Mouse (Mus musculus) hindbrain, embryonic 10.5 days (tissue): ENCODE measurements at regions not wholly inside any gene's neighbourhood (a gene's known extent, or its start where the extent isn't known, plus 50 kb on each side); places are given as distances from the start of the nearest gene placed in this dataset.
A peak's percentile ranks its signal among the peaks of the same experiment; 100 is the strongest.

Source experiments
- DNase-seq: peaks from one replicate; pipeline ENCODE4 v3.0.0-alpha.2; 2017; ENCODE audit warnings: low spot score
- H3K27ac ChIP-seq: fragments of 300-500 bp; sonication (generic); 2 replicates; pipeline ENCODE4 v1.5.1; 2016; ENCODE audit warnings: mild to moderate bottlenecking, moderate library complexity
- H3K27me3 ChIP-seq: fragments of 300-500 bp; sonication (generic); 2 replicates; pipeline ENCODE4 v1.6.1; 2016; ENCODE audit warnings: mild to moderate bottlenecking; ENCODE audit not compliant: poor library complexity, insufficient read depth, severe bottlenecking
- H3K36me3 ChIP-seq: fragments of 300-500 bp; sonication (generic); 2 replicates; pipeline ENCODE4 v1.6.1; 2016; ENCODE audit warnings: mild to moderate bottlenecking, moderate library complexity
- H3K4me1 ChIP-seq: fragments of 300-500 bp; sonication (generic); replicated peaks from 2 replicates; pipeline ENCODE4 v1.6.1; 2016; ENCODE audit warnings: mild to moderate bottlenecking
- H3K4me3 ChIP-seq: fragments of 300-500 bp; sonication (generic); 2 replicates; pipeline ENCODE4 v1.5.1; 2016; ENCODE audit warnings: mild to moderate bottlenecking, moderate library complexity
- H3K9me3 ChIP-seq: fragments of 300-500 bp; sonication (generic); 2 replicates; pipeline ENCODE4 v1.6.1; 2016; ENCODE audit warnings: mild to moderate bottlenecking, moderate library complexity
- WGBS: fragments of 180-500 bp; shearing (Covaris S2); methylation state at CpG from one replicate; pipeline ENCODE4 v1.1.7; 2016; 5-methylcytosine and 5-hydroxymethylcytosine counted together

- Histone ChIP-seq H3K36me3 (no peaks in the 10 kb centered on the region), H3K27me3 (no peaks in the 10 kb centered on the region), H3K4me1 (no peaks in the 10 kb centered on the region), H3K9me3 (no peaks in the 10 kb centered on the region), H3K4me3 (no peak overlapping the region), H3K27ac (no peak overlapping the region)
- 84% methylated on average over 2 of the region's 2 CpGs for WGBS
- no peak for DNase-seq
These were observed 149.9 kb upstream of the Plppr1 start for GRCm38 (mm10) chr4:48909161-48909560.

GRCm38 (mm10) chr4:48913301-48913700, 145.8 kb upstream of the Plppr1 start:
- Histone ChIP-seq H3K4me1 (no peaks in the 10 kb centered on the region), H3K36me3 (no peaks in the 10 kb centered on the region), H3K4me3 (no peak overlapping the region), H3K9me3 (no peaks in the 10 kb centered on the region), H3K27me3 (no peaks in the 10 kb centered on the region), H3K27ac (no peak overlapping the region)
- WGBS: 88% methylated on average over 4 of the region's 4 CpGs
- no peak for DNase-seq

- H3K36me3 ChIP-seq: no peaks in the 10 kb centered on the region
- H3K4me3 ChIP-seq: no peak overlapping the region
- H3K27ac ChIP-seq: no peak overlapping the region
- DNase-seq: peak; percentile 50
- H3K4me1 ChIP-seq: peaks cover 20% of the 10 kb centered on the region
- peaks cover 29% of the 10 kb centered on the region for H3K27me3 ChIP-seq
- 60% methylated on average over 4 of the region's 4 CpGs for WGBS
- 0 out of 2 replicates have a peak, but pooled peaks cover 3% of the 10 kb centered on the region for H3K9me3 ChIP-seq
These were observed 134.3 kb upstream of the Plppr1 start for GRCm38 (mm10) chr4:48924576-48925459.

GRCm38 (mm10) chr4:48938420-48938819, 120.7 kb upstream of the Plppr1 start:
- Histone ChIP-seq H3K9me3 (no peaks in the 10 kb centered on the region), H3K27me3 (no peaks in the 10 kb centered on the region; the same call in 1 of the 2 replicates), H3K4me3 (no peak overlapping the region), H3K36me3 (no peaks in the 10 kb centered on the region), H3K27ac (no peak overlapping the region), H3K4me1 (peaks cover 6% of the 10 kb centered on the region; the same call in 1 of the 2 replicates)
- no peak for DNase-seq
- whole genome bisulfite sequencing: 82% methylated on average over 1 of the region's 1 CpGs

- H3K4me1 ChIP-seq: peaks cover 6% of the 10 kb centered on the region; the same call in 1 of the 2 replicates
- H3K36me3 ChIP-seq: no peaks in the 10 kb centered on the region
- no peaks in the 10 kb centered on the region for H3K9me3 ChIP-seq
- DNase-seq: no peak
- no peak overlapping the region for H3K27ac ChIP-seq
- 85% methylated on average over 6 of the region's 6 CpGs for WGBS
- H3K4me3 ChIP-seq: no peak overlapping the region
- no peaks in the 10 kb centered on the region; the same call in 1 of the 2 replicates for H3K27me3 ChIP-seq
These were observed 120.2 kb upstream of the Plppr1 start for GRCm38 (mm10) chr4:48938892-48939291.

- 84% methylated on average over 2 of the region's 2 CpGs for WGBS
- no peak overlapping the region for H3K4me3 ChIP-seq
- no peaks in the 10 kb centered on the region; the same call in 1 of the 2 replicates for H3K27me3 ChIP-seq
- no peaks in the 10 kb centered on the region for H3K36me3 ChIP-seq
- H3K27ac ChIP-seq: no peak overlapping the region
- no peaks in the 10 kb centered on the region for H3K4me1 ChIP-seq
- peak; percentile 4 for DNase-seq
- H3K9me3 ChIP-seq: no peaks in the 10 kb centered on the region
These were observed 113.7 kb upstream of the Plppr1 start for GRCm38 (mm10) chr4:48945266-48945818.

- no peaks in the 10 kb centered on the region for H3K27me3 ChIP-seq
- H3K9me3 ChIP-seq: no peaks in the 10 kb centered on the region
- H3K27ac ChIP-seq: no peak overlapping the region
- no peaks in the 10 kb centered on the region for H3K36me3 ChIP-seq
- DNase-seq: no peak
- 88% methylated on average over 1 of the region's 1 CpGs for WGBS
- no peak overlapping the region for H3K4me3 ChIP-seq
- H3K4me1 ChIP-seq: no peaks in the 10 kb centered on the region
These were observed 106.1 kb upstream of the Plppr1 start for GRCm38 (mm10) chr4:48952965-48953364.

GRCm38 (mm10) chr4:48975810-48976209, 83.3 kb upstream of the Plppr1 start:
- Histone ChIP-seq H3K9me3 (no peaks in the 10 kb centered on the region), H3K36me3 (no peaks in the 10 kb centered on the region), H3K4me3 (no peak overlapping the region), H3K27ac (no peak overlapping the region), H3K4me1 (no peaks in the 10 kb centered on the region), H3K27me3 (no peaks in the 10 kb centered on the region)
- 99% methylated on average over 4 of the region's 4 CpGs for WGBS
- no peak for DNase-seq

- Histone ChIP-seq H3K27me3 (no peaks in the 10 kb centered on the region), H3K9me3 (no peaks in the 10 kb centered on the region), H3K4me1 (no peaks in the 10 kb centered on the region), H3K4me3 (no peak overlapping the region), H3K36me3 (no peaks in the 10 kb centered on the region), H3K27ac (no peak overlapping the region)
- 94% methylated on average over 3 of the region's 3 CpGs for WGBS
- no peak for DNase-seq
These were observed 67.1 kb upstream of the Plppr1 start for GRCm38 (mm10) chr4:48992021-48992420.
